Mouse (Mus musculus) embryonic facial prominence, embryonic 15.5 days (tissue): ENCODE measurements around the gene Tmem69. TPM values are rescaled to one million over a fixed set of nuclear protein-coding genes. Genes with fewer than 3 reads are reported as not detected.

Source experiments
- ATAC-seq: fragments of 200-750 bp; cut with Nextera tagmentation; 2 replicates; pipeline ENCODE4 v1.8.0; 2017; ENCODE audit warnings: low read depth, moderate TSS enrichment; ENCODE audit not compliant: insufficient number of reproducible peaks, low FRiP score, low TSS enrichment
- H3K27ac ChIP-seq: fragments of 300-500 bp; sonication (generic); replicated peaks from 2 replicates; pipeline ENCODE4 v1.5.1; 2015; ENCODE audit warnings: mild to moderate bottlenecking, inconsistent platforms
- H3K27me3 ChIP-seq: fragments of 300-500 bp; sonication (generic); 2 replicates; pipeline ENCODE4 v1.6.1; 2015; ENCODE audit warnings: inconsistent platforms
- H3K36me3 ChIP-seq: fragments of 300-500 bp; sonication (generic); 2 replicates; pipeline ENCODE4 v1.6.1; 2015; ENCODE audit warnings: mild to moderate bottlenecking, inconsistent platforms
- H3K4me1 ChIP-seq: fragments of 300-500 bp; sonication (generic); 2 replicates; pipeline ENCODE4 v1.6.1; 2015; ENCODE audit warnings: inconsistent platforms
- H3K4me2 ChIP-seq: fragments of 300-500 bp; sonication (generic); replicated peaks from 2 replicates; pipeline ENCODE4 v1.6.1; 2015; ENCODE audit warnings: mild to moderate bottlenecking, inconsistent platforms
- H3K4me3 ChIP-seq: fragments of 300-500 bp; sonication (generic); replicated peaks from 2 replicates; pipeline ENCODE4 v1.5.1; 2015; ENCODE audit warnings: mild to moderate bottlenecking, inconsistent platforms
- H3K9ac ChIP-seq: fragments of 300-500 bp; sonication (generic); 2 replicates; pipeline ENCODE4 v1.6.1; 2015; ENCODE audit warnings: inconsistent platforms
- H3K9me3 ChIP-seq: fragments of 300-500 bp; sonication (generic); replicated peaks from 2 replicates; pipeline ENCODE4 v1.6.1; 2016; ENCODE audit warnings: inconsistent platforms
- WGBS: fragments of 180-500 bp; shearing (Covaris S2); methylation state at CpG from one replicate; pipeline ENCODE4 v1.1.7; 2015; 5-methylcytosine and 5-hydroxymethylcytosine counted together
- polyA plus RNA-seq: library from polyadenylated mRNA; unstranded; fragments of >200 nt; fragmentation: Nextera tagmentation; extraction: Ambion mirVana; gene quantifications from 2 replicates; pipeline ENCODE4 v1.2.1, GENCODE M21; 2015

Gene Tmem69
- polyA plus RNA-seq, 1 experiment from 2014 or later: 22.5 TPM

GRCm38 (mm10) chr4:116537737-116538136, 18.0 kb downstream of the Tmem69 start:
- WGBS: 85% methylated on average over 3 of the region's 3 CpGs
- Histone ChIP-seq H3K36me3 (peaks cover 13% of the 10 kb centered on the region; the same call in 1 of the 2 replicates), H3K27ac (no peak overlapping the region), H3K4me2 (no peak overlapping the region), H3K4me1 (no peaks in the 10 kb centered on the region), H3K27me3 (no peaks in the 10 kb centered on the region), H3K9me3 (no peaks in the 10 kb centered on the region), H3K4me3 (no peak overlapping the region), H3K9ac (no peak overlapping the region)
- ATAC-seq: no peak

DNA sequence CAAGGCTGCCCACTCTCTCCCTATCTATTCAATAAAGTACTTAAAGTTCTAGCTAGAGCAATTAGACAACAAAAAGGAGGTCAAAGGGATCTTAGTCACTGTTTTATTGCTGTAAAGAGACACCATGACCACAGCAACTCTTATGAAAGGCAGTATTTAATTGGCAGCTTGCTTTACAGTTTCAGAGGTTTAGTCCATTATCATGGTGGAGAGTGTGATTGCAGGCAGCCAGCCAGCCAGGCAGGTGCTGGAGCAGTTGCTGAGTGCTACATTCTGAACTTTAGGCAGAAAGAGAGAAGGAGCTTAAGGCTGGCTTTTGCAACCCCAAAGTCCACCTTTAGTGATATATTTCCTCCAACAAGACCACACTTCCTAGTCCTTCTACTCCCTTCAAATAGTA, 19.4 kb downstream of the Tmem69 start:
- no peak overlapping the region for H3K9ac ChIP-seq
- no peak overlapping the region for H3K27ac ChIP-seq
- no peak overlapping the region for H3K4me2 ChIP-seq

GRCm38 (mm10) chr4:116531109-116531508, 24.6 kb downstream of the Tmem69 start:
- H3K27me3 ChIP-seq: no peaks in the 10 kb centered on the region

More for the DNA sequence above, 19.4 kb downstream of the Tmem69 start:
- Histone ChIP-seq H3K27me3 (no peaks in the 10 kb centered on the region), H3K4me1 (no peaks in the 10 kb centered on the region), H3K36me3 (peaks cover 20% of the 10 kb centered on the region; the same call in 1 of the 2 replicates), H3K9me3 (no peaks in the 10 kb centered on the region), H3K4me3 (no peak overlapping the region)
- ATAC-seq: no peak

GRCm38 (mm10) chr4:116507425-116508218, 48.1 kb downstream of the Tmem69 start, which contains the start of gene Ipp:
TSS of gene Ipp (plus strand) at chr4:116507549.
- ATAC-seq: peak; percentile 98
- WGBS: under 1% methylated on average over 55 of the region's 55 CpGs
- Histone ChIP-seq H3K36me3 (peaks cover 4% of the 10 kb centered on the region; the same call in 1 of the 2 replicates), H3K4me1 (peaks cover 14% of the 10 kb centered on the region; the same call in 1 of the 2 replicates), H3K9ac (peak within 1 kb of the TSS; percentile 67), H3K4me2 (peak within 1 kb of the TSS; percentile 63), H3K9me3 (no peaks in the 10 kb centered on the region), H3K27ac (peak within 1 kb of the TSS; percentile 89), H3K27me3 (no peaks in the 10 kb centered on the region), H3K4me3 (peak within 1 kb of the TSS; percentile 68)

More at GRCm38 (mm10) chr4:116531109-116531508, 24.6 kb downstream of the Tmem69 start:
- Histone ChIP-seq H3K9me3 (no peaks in the 10 kb centered on the region), H3K4me2 (no peak overlapping the region), H3K4me1 (no peaks in the 10 kb centered on the region), H3K27ac (no peak overlapping the region), H3K9ac (no peak overlapping the region), H3K36me3 (peaks cover 16% of the 10 kb centered on the region), H3K4me3 (no peak overlapping the region)
- no peak for ATAC-seq
- WGBS: 67% methylated on average over 2 of the region's 2 CpGs

- Histone ChIP-seq H3K4me2 (peak overlapping the region; percentile 63), H3K27me3 (no peaks in the 10 kb centered on the region), H3K4me1 (peaks cover 14% of the 10 kb centered on the region; the same call in 1 of the 2 replicates), H3K9me3 (no peaks in the 10 kb centered on the region), H3K27ac (peak overlapping the region; percentile 89; the same call in 1 of the 2 replicates), H3K9ac (peak overlapping the region; percentile 67), H3K36me3 (no peaks in the 10 kb centered on the region), H3K4me3 (peak overlapping the region; percentile 68)
- no peak for ATAC-seq
- 24% methylated on average over 11 of the region's 11 CpGs for WGBS
These were observed 48.8 kb downstream of the Tmem69 start for GRCm38 (mm10) chr4:116506886-116507424.

Other genes with a start within 250 kb of the Tmem69 start
- 16.1 and 17.9 TPM in 2 replicates for gene Mast2, start 91.8 kb downstream of the Tmem69 start, polyA plus RNA-seq
- 12.2 and 12.3 TPM in 2 replicates for gene Ipp, start 48.4 kb downstream of the Tmem69 start, polyA plus RNA-seq
- gene Gpbp1l1, start 1.7 kb upstream of the Tmem69 start, polyA plus RNA-seq: 29.7 and 31.4 TPM in 2 replicates
- gene Ccdc17, start 40.7 kb upstream of the Tmem69 start, polyA plus RNA-seq: 15.6 and 25.4 TPM in 2 replicates
- gene Nasp, start 72.0 kb upstream of the Tmem69 start, polyA plus RNA-seq: 107 TPM in 2 replicates
- 777 and 798 TPM in 2 replicates for gene Akr1a1, start 95.7 kb upstream of the Tmem69 start, polyA plus RNA-seq
- gene Prdx1, start 129.6 kb upstream of the Tmem69 start, polyA plus RNA-seq: 1,053 and 1,174 TPM in 2 replicates
- gene Mmachc, start 152.5 kb upstream of the Tmem69 start, polyA plus RNA-seq: 21.8 and 22.8 TPM in 2 replicates
- gene Ccdc163, start 152.6 kb upstream of the Tmem69 start, polyA plus RNA-seq: 29.7 and 32.0 TPM in 2 replicates
- 7.7 and 8.3 TPM in 2 replicates for gene Tesk2, start 165.0 kb upstream of the Tmem69 start, polyA plus RNA-seq